Mouse (Mus musculus) cerebellum, adult 11-12 months (tissue): Measurements from ENCODE around the gene Lrcol1.

Source experiments
- DNase-seq: peaks from one replicate; pipeline ENCODE4 v3.0.0; 2022

The Lrcol1 gene

GRCm38 (mm10) chr5:110386371-110387330 is 42.1 kb downstream of the Lrcol1 start:
- peak; percentile 75 for DNase-seq

GRCm38 (mm10) chr5:110387332-110387731 is 42.8 kb downstream of the Lrcol1 start:
- no peak for DNase-seq

- peak; percentile 84 for DNase-seq
Measured at GRCm38 (mm10) chr5:110390631-110391030, 46.1 kb downstream of the Lrcol1 start.

- DNase-seq, result peak; percentile 89
Measured at GRCm38 (mm10) chr5:110392727-110393126, 48.2 kb downstream of the Lrcol1 start.

- DNase-seq, result peak; percentile 91
Measured at GRCm38 (mm10) chr5:110395006-110395661, 50.6 kb downstream of the Lrcol1 start.

GRCm38 (mm10) chr5:110401101-110401500 is 56.6 kb downstream of the Lrcol1 start:
- no peak for DNase-seq

- DNase-seq, result no peak
Measured at GRCm38 (mm10) chr5:110402557-110402956, 58.0 kb downstream of the Lrcol1 start.

- no peak for DNase-seq
Measured at GRCm38 (mm10) chr5:110403931-110404330, 59.4 kb downstream of the Lrcol1 start.
